Mouse (Mus musculus) cerebellum, adult 11 months (tissue): ENCODE measurements around the gene Mus81.
A peak's percentile ranks its signal among the peaks of the same experiment; 100 is the strongest.
"Not testable (repeated sequence)": the region's sequence is repeated elsewhere in the genome, so short reads cannot be mapped to it uniquely, and the experiment has no call there.

ENCODE experiments used
- DNase-seq: peaks from one replicate; pipeline ENCODE4 v3.0.0; 2022

Gene Mus81

DNA sequence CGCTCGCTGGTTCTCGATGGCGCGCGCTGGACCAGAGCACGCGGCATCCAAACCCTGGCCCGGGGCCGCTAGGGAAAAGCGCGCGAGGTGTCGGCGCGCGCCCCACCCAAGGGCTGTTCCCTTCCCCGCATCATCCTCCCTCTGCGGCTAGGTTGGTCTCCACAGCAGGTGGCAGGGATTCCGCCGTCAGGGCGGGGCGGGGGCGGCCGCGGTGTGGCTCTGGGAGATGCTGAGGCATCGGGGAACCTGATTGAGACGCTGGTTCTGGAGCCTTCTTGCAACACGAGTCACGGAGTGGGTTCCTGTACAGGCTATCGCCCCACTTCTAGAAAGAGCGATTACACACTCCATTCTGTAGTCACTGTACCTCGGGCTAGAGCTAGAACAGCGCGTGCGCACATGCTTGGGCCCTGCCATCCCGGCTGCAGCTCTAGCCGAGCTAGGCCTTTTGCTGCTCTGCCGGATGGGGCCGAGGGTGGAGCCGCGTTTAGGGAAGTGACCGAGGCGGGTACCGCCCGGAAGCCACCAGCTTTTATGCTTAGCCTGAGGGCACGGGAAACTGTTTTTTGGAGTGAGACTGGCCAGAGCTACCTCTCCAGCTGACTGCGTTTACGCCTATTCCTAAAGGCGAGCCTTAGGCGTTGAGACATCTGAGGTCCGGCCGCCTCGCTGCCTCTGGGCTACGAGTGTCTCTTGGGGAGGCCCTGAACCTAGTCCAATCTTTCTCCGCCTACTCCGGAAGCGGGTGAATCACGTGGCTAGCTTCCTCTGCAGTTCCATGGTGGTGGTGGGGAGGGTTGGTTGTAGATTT lies 2.9 kb upstream of the Mus81 start:
- DNase-seq = peak; percentile 79

DNA sequence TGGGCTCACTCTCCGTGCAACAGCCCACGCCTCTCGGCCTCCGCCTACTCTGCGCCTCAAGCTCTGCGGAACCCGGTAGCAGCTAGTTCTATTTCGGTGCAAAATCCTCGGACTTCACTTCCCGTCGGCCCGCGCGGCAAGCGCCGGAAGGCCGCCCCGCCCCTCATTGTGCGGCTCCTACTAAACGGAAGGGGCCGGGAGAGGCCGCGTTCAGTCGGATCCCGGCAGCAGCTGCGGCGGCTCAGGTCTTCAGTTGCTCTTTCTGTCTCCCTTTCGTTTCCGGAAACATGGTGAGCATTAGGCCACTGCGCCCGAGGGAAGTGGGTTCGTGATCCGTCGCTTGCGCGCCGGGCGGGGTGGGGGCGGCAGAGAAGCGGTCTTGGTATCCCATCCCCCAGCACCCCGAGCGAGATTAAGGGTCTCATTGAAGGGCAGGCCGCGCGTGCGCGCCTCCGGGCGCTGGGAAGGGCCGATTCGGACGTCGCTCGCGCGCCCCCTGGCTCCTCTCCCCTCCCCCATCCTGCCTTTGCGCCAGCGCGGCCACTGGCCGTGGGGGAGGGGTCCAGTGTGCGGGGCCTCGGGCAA lies 2.2 kb upstream of the Mus81 start, which contains the start of gene Cfl1:
Gene Cfl1, plus strand, starts transcription at position 143 of the 585 bp plus-strand sequence.
- DNase-seq = peak; percentile 90

DNA sequence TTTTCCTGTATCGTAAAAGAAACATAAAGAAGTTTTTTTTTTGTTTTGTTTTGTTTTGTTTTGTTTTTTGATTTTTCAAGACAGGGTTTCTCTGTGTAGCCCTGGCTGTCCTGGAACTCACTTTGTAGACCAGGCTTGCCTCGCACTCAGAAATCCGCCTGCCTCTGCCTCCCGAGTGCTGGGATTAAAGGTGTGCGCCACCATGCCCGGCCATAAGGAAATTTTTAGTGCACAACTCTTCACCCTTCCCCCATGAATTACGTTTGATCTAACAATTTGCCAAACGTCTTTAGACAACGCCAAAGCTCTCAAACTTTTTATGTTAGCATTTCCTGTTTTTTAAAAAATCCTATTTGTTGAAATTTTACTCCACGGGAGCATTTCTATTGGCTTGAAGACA lies 1.5 kb upstream of the Mus81 start:
- not testable (repeated sequence) for DNase-seq

DNA sequence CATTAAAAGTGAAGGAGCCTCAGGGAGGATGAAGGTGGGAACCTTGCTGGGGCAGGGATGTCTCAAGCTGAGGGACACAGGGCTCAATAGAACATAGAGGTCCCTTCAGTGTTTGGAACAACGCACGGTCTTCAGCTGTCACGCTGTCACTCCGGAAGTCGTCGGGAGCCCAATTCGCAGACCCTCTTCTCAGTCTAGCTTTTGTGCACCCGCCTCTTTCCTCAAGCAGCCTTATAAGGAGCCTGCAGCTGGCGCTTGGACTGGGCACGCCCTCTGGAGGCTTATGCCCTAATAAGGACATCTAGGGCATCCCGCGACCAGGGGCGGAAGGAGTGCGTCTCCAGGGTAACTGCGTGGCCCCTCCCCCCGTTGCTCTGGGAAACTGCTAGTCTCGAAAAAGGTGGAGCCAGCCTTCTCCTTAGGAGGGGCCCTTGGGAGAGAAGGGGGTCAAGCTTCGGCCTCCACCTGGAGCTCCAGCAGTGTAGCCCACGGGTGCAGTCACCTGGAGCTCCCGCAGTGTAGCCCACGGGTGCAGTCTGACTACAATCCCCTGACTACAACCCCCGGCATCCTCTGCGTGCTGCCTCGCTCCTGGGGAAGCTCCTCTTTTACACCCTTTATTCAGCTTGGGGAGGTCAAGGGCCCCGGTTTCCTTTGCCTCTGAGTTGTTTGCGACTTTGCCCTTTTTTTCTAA lies 823 bp upstream of the Mus81 start:
- peak; percentile 92 for DNase-seq

DNA sequence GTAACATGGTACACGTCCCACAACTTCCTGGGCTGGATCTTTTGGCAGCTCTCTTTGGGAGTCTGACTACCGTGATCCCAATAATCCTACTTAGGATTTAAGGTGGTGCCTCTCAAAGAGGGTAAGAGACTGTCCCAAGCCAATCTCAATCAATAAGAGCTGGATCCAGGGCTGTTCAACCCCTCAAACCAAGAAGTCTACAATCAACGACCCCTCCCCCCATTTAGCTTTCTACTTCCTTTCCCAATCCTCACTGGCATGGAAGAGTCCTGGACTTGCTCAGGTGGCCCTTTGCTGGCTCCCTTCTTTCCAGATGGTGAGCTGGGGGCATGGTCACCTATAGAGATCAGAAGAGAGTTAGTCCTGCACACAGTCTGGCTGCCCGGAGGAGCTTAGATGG lies 1.4 kb downstream of the Mus81 start:
- DNase-seq = no peak

DNA sequence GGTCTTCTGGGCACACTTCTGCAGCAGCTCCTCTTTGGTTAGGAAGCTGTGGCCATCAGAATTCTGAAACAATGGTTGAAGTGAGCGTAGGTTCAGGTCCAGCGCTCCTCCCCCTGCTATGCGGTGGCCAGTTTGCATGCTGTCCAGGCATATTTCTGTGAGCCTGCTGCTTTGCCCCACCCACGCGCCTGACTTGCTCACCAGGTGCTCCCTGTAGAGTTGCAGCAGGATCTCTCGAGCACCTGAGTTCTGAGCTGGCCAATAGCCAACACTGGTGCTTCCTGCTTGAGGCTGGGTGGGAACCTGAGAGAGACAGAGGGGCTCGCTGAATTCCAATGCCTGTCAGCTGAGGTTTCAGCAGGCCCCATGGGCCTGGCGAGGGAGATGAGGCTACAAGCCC lies 1.9 kb downstream of the Mus81 start:
- DNase-seq = peak; percentile 74

DNA sequence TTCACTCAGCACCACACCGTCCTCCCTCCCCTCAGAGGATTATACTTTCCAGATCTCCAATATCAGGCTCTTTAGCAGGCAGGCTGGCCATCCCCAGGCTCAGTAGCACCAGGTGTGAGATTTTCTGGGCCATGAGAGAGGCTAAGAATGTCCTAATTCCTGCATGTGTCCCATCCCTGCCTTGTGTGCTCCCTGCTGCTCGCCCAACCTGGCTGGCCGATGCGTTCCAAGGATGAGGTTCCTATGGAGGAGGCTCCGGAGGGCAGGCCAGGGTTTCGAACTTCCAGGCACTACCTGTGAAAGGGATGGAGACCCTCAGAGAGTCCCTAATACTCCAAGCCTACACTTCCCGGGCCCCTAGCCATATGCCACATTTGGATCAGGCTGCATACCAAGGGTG lies 2.4 kb downstream of the Mus81 start:
- DNase-seq = peak; percentile 84

DNA sequence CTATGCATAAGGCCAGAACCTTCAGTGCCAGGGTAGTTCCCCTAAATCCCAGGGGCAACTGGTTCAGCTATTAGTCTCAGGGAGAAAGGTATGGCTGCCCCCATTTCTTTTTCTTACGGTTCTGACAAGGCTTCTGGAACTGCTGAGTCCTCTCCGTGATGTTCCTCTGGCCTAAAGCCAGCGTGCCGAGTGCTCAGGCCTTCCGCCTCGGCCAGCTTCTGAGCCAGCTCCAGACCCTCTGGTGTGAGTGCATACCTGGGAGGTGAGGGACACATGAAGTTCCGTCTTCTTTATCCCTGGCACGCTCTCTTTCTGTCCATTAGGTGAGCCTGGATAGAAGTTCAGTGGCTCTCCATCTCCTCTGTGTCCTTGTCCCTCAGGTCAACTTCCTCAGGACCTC lies 2.8 kb downstream of the Mus81 start:
- DNase-seq = peak; percentile 64

DNA sequence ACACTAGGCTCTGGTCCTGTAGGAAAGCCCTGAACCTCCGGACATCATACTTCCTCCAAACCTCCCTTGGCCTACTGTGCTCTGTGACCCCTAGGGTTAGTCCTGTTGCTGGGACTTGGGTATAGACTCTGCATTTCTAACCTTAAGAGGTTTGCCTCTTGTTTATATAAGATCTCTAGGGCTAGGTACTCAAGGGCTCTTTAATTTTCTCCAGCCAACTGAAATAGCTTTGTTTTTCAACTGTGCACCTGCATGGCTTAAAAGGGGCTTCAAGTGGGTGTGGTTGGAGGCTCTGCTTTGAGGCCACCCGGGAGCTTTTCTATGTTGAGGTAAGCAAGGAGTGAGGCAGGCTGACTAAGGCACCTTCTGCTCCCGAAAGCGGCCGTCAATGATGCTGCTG lies 3.7 kb downstream of the Mus81 start:
- DNase-seq = no peak

DNA sequence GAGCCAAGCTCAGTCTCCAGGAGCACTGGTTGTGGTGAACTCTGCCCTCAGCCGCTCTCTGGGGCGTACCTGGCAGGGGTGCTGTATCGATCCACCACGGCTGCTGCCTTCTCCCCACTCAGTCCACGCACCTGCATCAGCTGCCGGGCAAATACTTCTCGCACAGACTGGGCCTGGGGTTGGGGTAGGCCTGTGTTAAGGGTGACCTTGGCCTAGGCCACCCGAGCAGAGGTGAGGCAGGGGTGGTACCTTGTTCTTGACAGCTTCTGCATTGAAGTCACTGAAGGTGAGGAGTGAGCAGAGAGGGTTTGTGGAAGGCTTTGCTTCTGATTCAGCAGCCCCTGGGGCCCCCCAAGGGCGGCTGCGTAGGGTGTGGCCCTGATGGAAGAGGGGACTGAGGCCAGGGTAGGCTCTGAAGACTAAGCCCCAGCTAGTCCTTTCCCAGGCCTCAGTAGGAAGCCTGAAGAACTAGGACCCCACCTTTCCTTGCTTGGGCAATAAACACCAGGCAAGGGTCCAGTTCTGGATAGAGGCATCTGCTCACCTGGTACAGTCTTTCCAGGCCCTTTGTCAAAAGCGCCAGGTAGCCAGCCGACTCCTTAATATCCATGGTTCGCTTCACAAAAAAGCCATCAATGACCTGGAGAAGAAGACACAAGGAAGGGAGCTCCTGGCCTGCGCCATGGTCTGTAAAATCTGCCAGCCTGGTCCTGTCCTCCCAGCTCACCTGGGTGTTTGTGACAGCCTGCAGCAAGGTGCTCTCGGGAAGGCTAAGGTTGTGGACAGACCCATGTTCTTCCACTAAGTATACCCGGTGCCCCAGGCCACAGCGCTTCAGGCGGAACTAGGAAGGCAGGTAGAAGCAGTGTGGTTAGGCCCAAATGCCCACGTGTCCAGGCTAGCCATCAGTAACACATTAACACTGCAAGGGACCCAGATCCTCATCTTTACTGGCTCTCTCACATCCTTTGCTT lies 4.5 kb downstream of the Mus81 start:
- DNase-seq = no peak

DNA sequence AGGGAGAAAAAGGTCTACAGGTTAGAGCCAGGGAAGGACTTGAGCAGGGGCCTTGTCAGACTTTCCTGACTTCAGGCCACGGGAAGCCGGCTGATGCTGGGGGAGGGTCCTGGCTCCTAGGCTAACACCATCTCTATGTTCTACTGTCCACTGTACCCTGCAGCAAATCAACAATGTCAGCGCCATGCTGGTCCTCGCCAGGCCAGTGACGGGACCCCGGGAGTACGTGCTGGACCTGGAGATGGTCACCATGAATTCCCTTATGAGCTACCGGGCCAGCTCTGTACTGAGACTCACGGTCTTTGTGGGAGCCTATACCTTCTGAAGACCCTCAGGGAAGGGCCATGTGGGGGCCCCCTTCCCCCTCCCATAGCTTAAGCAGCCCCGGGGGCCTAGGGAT lies 6.8 kb downstream of the Mus81 start:
- no peak for DNase-seq

DNA sequence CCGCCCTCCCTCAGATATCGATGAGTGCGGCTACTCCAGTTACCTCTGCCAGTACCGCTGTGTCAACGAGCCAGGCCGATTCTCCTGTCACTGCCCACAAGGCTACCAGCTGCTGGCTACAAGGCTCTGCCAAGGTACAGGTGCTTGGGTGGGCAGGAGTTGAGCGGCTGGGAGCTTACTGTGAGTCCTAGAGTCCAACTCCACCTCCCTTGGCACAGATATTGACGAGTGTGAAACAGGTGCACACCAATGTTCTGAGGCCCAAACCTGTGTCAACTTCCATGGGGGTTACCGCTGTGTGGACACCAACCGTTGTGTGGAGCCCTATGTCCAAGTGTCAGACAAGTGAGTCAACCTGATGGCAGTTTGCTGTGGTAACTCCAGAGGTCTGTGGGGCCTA lies 8.2 kb downstream of the Mus81 start:
- DNase-seq = no peak

DNA sequence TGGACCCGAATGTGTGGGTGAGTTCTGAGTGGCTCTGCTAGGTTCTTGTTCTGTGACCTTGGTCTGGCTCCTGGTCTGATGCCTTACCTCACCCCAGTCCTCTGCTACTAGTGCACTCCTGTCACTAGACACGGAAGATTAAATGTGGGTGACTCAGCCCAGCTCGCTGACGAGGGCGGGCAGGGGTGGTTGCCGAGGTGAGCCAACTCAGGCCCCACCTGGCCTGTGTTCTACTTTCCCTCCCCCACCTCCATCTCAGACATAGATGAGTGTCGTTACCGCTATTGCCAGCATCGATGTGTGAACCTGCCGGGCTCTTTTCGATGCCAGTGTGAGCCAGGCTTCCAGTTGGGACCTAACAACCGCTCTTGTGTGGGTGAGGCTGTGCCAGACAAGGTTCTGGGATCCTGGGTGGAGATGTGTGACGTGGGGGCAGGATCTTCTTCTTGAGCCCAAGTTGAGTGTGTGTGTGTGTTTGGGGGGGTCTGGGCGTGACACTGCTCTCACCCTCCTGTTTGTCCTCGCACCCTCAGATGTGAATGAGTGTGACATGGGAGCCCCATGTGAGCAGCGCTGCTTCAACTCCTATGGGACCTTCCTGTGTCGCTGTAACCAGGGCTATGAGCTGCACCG lies 10.4 kb downstream of the Mus81 start:
- DNase-seq = no peak

DNA sequence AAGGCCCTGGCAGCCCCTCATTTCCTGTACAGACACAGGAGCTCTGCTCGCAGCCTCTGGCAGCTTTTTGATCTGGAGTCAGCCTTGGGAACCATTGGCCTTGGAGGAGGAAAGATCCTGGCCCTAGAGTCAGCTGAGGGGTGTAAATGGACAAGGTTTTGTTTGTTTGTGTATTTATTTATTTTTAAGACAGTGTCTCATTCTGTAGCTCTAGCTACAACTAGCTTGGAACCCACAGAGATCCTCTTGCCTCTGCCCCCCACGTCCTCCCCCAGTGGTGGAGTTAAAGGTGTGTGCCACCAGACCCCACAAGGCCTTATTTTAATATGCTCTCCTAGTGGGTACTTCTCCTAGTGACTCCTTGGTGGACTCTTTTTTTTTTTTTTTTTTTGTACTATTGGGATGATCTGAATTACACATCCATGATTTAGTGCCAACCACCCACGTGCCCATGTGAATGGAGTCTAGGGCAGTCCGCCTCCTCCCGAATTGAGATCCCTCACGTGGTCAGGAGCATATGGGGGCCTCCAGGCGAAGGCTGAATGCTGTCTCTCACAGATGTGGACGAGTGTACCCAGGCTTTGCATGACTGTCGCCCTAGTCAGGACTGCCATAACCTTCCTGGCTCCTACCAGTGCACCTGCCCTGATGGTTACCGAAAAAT lies 11.1 kb downstream of the Mus81 start:
- no peak for DNase-seq

DNA sequence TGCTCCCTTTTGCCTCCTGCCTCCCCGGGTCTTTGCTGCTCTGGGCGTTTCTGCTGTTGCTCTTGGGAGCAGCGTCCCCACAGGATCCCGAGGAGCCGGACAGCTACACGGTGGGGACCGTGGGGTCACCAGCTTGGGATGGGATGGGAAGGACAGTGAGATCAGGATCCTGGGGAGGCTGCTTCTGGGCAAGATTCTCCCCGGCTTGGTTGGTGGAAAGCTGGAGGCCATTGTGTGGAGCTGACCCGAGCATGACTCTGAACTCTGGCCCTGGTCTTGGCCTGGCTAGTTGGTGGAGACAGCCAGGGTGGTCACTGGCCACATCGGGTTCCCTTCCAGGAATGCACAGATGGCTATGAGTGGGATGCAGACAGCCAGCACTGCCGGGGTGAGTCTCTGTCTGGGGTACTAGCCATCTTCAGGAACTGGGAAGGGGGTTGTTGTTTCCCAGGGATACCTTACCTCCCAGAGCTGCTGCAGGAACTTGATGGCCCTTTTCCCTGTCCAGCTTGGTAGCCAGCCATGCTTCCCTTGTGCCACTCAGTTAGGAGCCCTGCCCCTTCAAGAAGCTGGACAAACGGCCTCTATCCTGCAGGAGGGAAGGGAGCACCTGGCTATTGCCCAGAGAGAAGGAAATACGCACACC lies 13.0 kb downstream of the Mus81 start:
- DNase-seq = no peak

DNA sequence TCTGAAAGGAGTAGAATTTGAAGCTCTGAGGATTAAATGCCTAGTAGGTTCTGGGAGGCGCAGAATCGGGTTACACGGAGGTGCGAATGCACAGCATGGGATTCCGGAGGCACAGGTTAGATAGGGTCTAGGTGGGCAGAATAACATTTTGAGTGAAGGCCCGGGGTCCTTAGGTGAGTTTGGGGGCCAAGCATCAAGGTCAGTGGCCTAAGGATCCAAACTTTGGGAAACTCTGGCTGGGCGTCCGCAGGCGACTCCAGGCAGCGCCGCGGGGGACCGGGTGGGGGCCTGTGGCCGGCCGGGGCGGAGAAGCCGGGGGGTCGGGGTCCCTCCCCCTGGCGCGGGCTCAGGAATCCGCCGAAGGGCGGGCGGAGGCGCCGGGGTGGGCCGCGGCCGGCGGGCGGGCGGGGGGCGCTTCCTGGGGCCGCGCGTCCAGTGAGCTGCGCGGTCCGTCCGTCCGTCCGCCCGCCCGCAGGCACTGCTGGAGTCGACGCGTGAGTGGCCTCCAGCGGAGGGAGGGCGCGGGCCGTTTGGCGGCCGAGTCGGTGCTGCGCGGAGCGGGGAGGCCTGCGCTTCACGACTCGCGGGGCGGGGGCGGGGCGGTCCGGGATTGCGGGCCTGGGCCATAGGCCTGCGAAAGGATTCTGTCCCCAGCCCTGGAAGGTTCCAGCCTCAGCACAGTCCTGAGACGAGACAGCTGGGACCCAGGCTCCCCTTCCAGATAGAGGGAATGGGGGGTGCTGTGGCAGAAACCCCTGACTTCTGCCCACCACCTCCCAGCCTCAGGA lies 13.7 kb downstream of the Mus81 start:
- no peak for DNase-seq

DNA sequence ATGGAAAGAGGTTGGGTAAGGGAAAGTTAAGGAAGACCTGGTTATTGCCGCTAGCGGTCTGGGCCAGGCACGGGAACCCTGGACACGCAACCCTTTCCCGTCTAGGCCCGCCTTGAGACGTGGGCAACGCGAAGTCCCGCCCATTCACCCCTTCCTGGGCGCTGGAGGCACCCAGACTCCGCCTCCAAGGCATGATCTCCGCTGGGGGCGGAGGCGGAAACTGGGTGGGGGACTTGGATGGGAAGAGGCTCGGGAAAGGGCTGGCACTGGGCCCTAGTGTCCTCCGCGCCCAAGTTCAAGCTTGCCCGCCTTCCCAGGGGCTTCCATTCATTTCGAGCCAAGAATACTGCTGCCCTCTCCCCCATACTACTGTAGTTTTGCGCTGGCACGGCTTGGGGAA lies 14.5 kb downstream of the Mus81 start, which contains the start of gene Efemp2:
Gene Efemp2, plus strand, starts transcription at position 235 of the 400 bp plus-strand sequence.
- no peak for DNase-seq

DNA sequence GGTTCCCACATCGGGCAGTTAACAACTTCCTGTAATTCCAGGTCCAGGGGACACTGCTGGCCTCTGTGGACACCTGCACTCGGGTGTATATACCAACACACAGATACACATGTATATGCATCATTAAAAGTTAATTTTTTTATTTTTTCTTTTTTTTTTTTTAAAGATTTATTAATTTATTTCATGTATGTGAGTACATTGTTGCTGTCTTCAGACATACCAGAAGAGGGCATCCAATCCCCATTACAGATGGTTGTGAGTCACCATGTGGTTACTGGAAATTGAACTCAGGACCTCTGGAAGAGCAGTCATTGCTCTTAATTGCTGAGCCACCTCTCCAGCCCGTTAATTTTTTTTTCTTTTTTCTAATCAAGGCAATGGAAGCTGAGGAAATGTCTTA lies 15.3 kb downstream of the Mus81 start:
- DNase-seq = no peak

DNA sequence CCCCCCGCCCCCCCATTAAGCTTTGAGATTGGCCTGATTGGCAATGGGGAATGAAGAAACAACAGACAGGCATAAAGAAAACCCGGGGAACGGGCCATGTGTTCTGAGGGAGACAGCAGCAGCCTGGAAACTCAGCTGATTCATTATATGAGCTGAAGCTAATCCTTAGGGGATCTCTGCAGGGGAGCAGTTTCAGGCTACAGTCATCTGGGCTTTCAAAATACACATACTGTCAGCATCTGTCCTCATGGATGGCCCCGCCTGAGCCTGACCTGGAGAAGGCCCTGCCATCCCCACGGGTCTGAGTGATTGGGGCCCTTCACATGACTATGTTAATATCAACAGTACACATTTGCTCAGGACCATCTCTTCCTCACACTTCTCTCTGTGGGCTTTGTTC lies 16.4 kb downstream of the Mus81 start:
- DNase-seq = no peak

DNA sequence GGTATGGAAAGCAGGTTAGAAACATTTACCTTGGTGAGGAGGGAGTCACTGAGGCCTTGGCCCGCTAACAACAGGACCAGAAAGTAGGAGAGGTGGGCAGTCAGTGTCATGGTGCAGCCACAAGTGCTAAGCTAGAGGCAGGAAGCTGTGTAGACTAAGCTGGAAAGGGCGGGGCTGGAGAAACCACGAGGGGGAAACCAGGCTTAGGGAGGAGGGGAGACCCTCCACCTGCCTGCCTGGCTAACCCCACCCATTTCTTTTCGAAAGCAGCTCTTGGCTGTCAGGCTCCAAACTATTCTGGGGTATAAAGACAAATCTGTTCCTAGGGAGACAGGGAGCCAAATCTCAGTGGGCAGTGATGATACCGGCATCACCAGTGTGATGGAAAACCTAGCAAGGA lies 19.8 kb downstream of the Mus81 start, which contains the start of gene Ctsw:
Gene Ctsw, minus strand, starts transcription at position 134 of the 400 bp plus-strand sequence.
- DNase-seq = no peak
